Mouse (Mus musculus): ENCODE results near the gene Mlec. TPM values are rescaled to one million over a fixed set of nuclear protein-coding genes. Genes with fewer than 3 reads are reported as not detected.
"Not testable (repeated sequence)": the region's sequence is repeated elsewhere in the genome, so short reads cannot be mapped to it uniquely, and the experiment has no call there.

Mlec gene
- polyA plus RNA-seq, 1 experiment: 182 TPM

- H3K4me1 ChIP-seq (ENCODE audit: control insufficient read depth, insufficient read depth, low read length): peaks cover 9% of the 10 kb centered on the region
- TF ChIP-seq CTCF (IDR thresholded peaks at IDR 0.05; ENCODE audit: borderline replicate concordance, insufficient read depth, low read length) (no peak), POLR2A (IDR thresholded peaks at IDR 0.05; ENCODE audit: low read depth, low read length) (no peak)
- H3K4me3 ChIP-seq (ENCODE audit: insufficient read depth, low read length): peak overlapping the region; percentile 88
- H3K27ac ChIP-seq (ENCODE audit: insufficient read depth, low read length): no peak overlapping the region
Measured at GRCm38 (mm10) chr5:115155156-115155631, 2.8 kb downstream of the Mlec start.

GRCm38 (mm10) chr5:115152132-115152956 lies 5.6 kb downstream of the Mlec start:
- Histone ChIP-seq H3K4me3 (ENCODE audit: insufficient read depth, low read length) (no peak overlapping the region), H3K27ac (ENCODE audit: insufficient read depth, low read length) (no peak overlapping the region), H3K4me1 (ENCODE audit: control insufficient read depth, insufficient read depth, low read length) (peaks cover 9% of the 10 kb centered on the region)
- TF ChIP-seq CTCF (IDR thresholded peaks at IDR 0.05; ENCODE audit: borderline replicate concordance, insufficient read depth, low read length) (no peak), POLR2A (IDR thresholded peaks at IDR 0.05; ENCODE audit: low read depth, low read length) (no peak)

- no peak for TF ChIP-seq CTCF (IDR thresholded peaks at IDR 0.05; ENCODE audit: borderline replicate concordance, insufficient read depth, low read length)
- Histone ChIP-seq H3K4me3 (ENCODE audit: insufficient read depth, low read length) (no peak overlapping the region), H3K27ac (ENCODE audit: insufficient read depth, low read length) (no peak overlapping the region), H3K4me1 (ENCODE audit: control insufficient read depth, insufficient read depth, low read length) (peaks cover 9% of the 10 kb centered on the region)
Measured at GRCm38 (mm10) chr5:115151457-115151856, 6.5 kb downstream of the Mlec start.

GRCm38 (mm10) chr5:115150991-115151390 lies 7.0 kb downstream of the Mlec start:
- TF ChIP-seq CTCF (IDR thresholded peaks at IDR 0.05; ENCODE audit: borderline replicate concordance, insufficient read depth, low read length) (no peak), POLR2A (IDR thresholded peaks at IDR 0.05; ENCODE audit: low read depth, low read length) (no peak)
- H3K27ac ChIP-seq (ENCODE audit: insufficient read depth, low read length): no peak overlapping the region
- no peak overlapping the region for H3K4me3 ChIP-seq (ENCODE audit: insufficient read depth, low read length)
- H3K4me1 ChIP-seq (ENCODE audit: control insufficient read depth, insufficient read depth, low read length): peaks cover 9% of the 10 kb centered on the region

GRCm38 (mm10) chr5:115149675-115150459 lies 8.1 kb downstream of the Mlec start:
- no peak overlapping the region for H3K4me3 ChIP-seq (ENCODE audit: insufficient read depth, low read length)
- peaks cover 9% of the 10 kb centered on the region for H3K4me1 ChIP-seq (ENCODE audit: control insufficient read depth, insufficient read depth, low read length)
- H3K27ac ChIP-seq (ENCODE audit: insufficient read depth, low read length): no peak overlapping the region
- TF ChIP-seq CTCF (IDR thresholded peaks at IDR 0.05; ENCODE audit: borderline replicate concordance, insufficient read depth, low read length): no peak
- TF ChIP-seq POLR2A (IDR thresholded peaks at IDR 0.05; ENCODE audit: low read depth, low read length): no peak

- not testable (repeated sequence) for H3K4me3 ChIP-seq (ENCODE audit: insufficient read depth, low read length); H3K4me1 ChIP-seq (ENCODE audit: control insufficient read depth, insufficient read depth, low read length); H3K27ac ChIP-seq (ENCODE audit: insufficient read depth, low read length)
Measured at GRCm38 (mm10) chr5:115148872-115149271, 9.1 kb downstream of the Mlec start.

- TF ChIP-seq POLR2A (IDR thresholded peaks at IDR 0.05; ENCODE audit: low read depth, low read length) (no peak), CTCF (IDR thresholded peaks at IDR 0.05; ENCODE audit: borderline replicate concordance, insufficient read depth, low read length) (no peak)
Measured at GRCm38 (mm10) chr5:115148378-115148777, 9.6 kb downstream of the Mlec start.

GRCm38 (mm10) chr5:115147388-115147787 lies 10.6 kb downstream of the Mlec start:
- no peak overlapping the region for H3K4me3 ChIP-seq (ENCODE audit: insufficient read depth, low read length)
- peaks cover under 1% of the 10 kb centered on the region; the same call in 1 of the 2 replicates for H3K4me1 ChIP-seq (ENCODE audit: control insufficient read depth, insufficient read depth, low read length)
- TF ChIP-seq CTCF (IDR thresholded peaks at IDR 0.05; ENCODE audit: borderline replicate concordance, insufficient read depth, low read length) (no peak), POLR2A (IDR thresholded peaks at IDR 0.05; ENCODE audit: low read depth, low read length) (no peak)
- H3K27ac ChIP-seq (ENCODE audit: insufficient read depth, low read length): no peak overlapping the region

More at GRCm38 (mm10) chr5:115148378-115148777, 9.6 kb downstream of the Mlec start:
- Histone ChIP-seq H3K27ac (ENCODE audit: insufficient read depth, low read length) (no peak overlapping the region), H3K4me1 (ENCODE audit: control insufficient read depth, insufficient read depth, low read length) (peaks cover 6% of the 10 kb centered on the region), H3K4me3 (ENCODE audit: insufficient read depth, low read length) (no peak overlapping the region)

GRCm38 (mm10) chr5:115146747-115147130 lies 11.2 kb downstream of the Mlec start:
- TF ChIP-seq CTCF (IDR thresholded peaks at IDR 0.05; ENCODE audit: borderline replicate concordance, insufficient read depth, low read length): no peak
- TF ChIP-seq POLR2A (IDR thresholded peaks at IDR 0.05; ENCODE audit: low read depth, low read length): no peak
- H3K4me3 ChIP-seq (ENCODE audit: insufficient read depth, low read length): no peak overlapping the region

More at GRCm38 (mm10) chr5:115146747-115147130, 11.2 kb downstream of the Mlec start:
- Histone ChIP-seq H3K4me1 (ENCODE audit: control insufficient read depth, insufficient read depth, low read length) (no peaks in the 10 kb centered on the region), H3K27ac (ENCODE audit: insufficient read depth, low read length) (no peak overlapping the region)

All from embryonic fibroblast, embryonic 13.5 days (primary cell).